Comparison of ENCODE assay signal across 8 mouse cellular contexts in genomic region chr7:116442226-116442625, GRCm38 (mm10). TPM values are rescaled to one million over a fixed set of nuclear protein-coding genes. Genes with fewer than 3 reads are reported as not detected.
DNase-seq lines count a peak whose midpoint lies in the region; ATAC-seq lines count a peak whose summit lies in the region.

No protein-coding gene starts in this region.

- peak overlapping the region in 1 of 2 experiments; percentile 92; a peak in 1 of 4 replicates for H3K27ac ChIP-seq in heart, embryonic 14.5 days (replicated peaks in 1 of 2; ENCODE audit: control insufficient read depth in 1 of 2, insufficient read depth in 1 of 2, low read depth in 2 of 2, low read length in 2 of 2)
- no peak overlapping the region for H3K27ac ChIP-seq in forebrain, embryonic 14.5 days (ENCODE audit: low read depth, low read length)
- H3K27ac ChIP-seq in neural tube, embryonic 13.5 days (replicated peaks) = no peak overlapping the region

- H3K9me3 ChIP-seq in heart, embryonic 14.5 days (ENCODE audit: control insufficient read depth, low read length) = no peaks in the 10 kb centered on the region
- no peaks in the 10 kb centered on the region for H3K9me3 ChIP-seq in forebrain, embryonic 14.5 days (replicated peaks; ENCODE audit: control insufficient read depth, low read length)
- H3K9me3 ChIP-seq in neural tube, embryonic 13.5 days = no peaks in the 10 kb centered on the region

- ATAC-seq in heart, embryonic 14.5 days (ENCODE audit: insufficient number of reproducible peaks, insufficient read depth, low FRiP score, low read depth) = no peak
- no peak for ATAC-seq in forebrain, embryonic 14.5 days
- ATAC-seq in neural tube, embryonic 13.5 days (ENCODE audit: low read depth) = no peak

- peaks cover 2 to 27% of the 10 kb centered on the region in 2 experiments; a peak in 3 of 4 replicates for H3K4me1 ChIP-seq in heart, embryonic 14.5 days (ENCODE audit: control insufficient read depth in 2 of 2, insufficient read depth in 2 of 2, low read length in 2 of 2)
- H3K4me1 ChIP-seq in forebrain, embryonic 14.5 days (ENCODE audit: control insufficient read depth, insufficient read depth, low read length) = peaks cover 10% of the 10 kb centered on the region; the same call in 1 of the 2 replicates
- H3K4me1 ChIP-seq in neural tube, embryonic 13.5 days (replicated peaks) = peaks cover 41% of the 10 kb centered on the region

- peak overlapping the region; percentile 35 to 91; a peak in 3 of 4 replicates for H3K4me3 ChIP-seq in heart, embryonic 14.5 days (ENCODE audit: control insufficient read depth in 1 of 2, insufficient read depth in 1 of 2, low read depth in 1 of 2, low read length in 2 of 2)
- peak overlapping the region; percentile 91 for H3K4me3 ChIP-seq in forebrain, embryonic 14.5 days (ENCODE audit: low read depth, low read length)
- H3K4me3 ChIP-seq in neural tube, embryonic 13.5 days = peak overlapping the region; percentile 86

- DNase-seq in heart, postnatal 4 days = no peak
- DNase-seq in forebrain, embryonic 14.5 days (ENCODE audit: low spot score) = peak; percentile 9
- DNase-seq in kidney, postnatal 36 days = peak; percentile 32 to 58
- DNase-seq in adrenal gland, postnatal 25 days = no peak
- DNase-seq in ovary, postnatal 14 days (ENCODE audit: low spot score) = no peak
- no peak for DNase-seq in adrenal gland, postnatal 36 days

- WGBS in heart, embryonic 14.5 days = 4% methylated on average over 7 of the region's 7 CpGs
- 2% methylated on average over 7 of the region's 7 CpGs for WGBS in forebrain, embryonic 14.5 days
- 4% methylated on average over 7 of the region's 7 CpGs for WGBS in neural tube, embryonic 13.5 days

- H3K4me2 ChIP-seq in heart, embryonic 14.5 days (ENCODE audit: low read length) = peak overlapping the region; percentile 93
- peak overlapping the region; percentile 90 for H3K4me2 ChIP-seq in forebrain, embryonic 14.5 days (ENCODE audit: low read length)
- H3K4me2 ChIP-seq in neural tube, embryonic 13.5 days = peak overlapping the region; percentile 90

- no peaks in the 10 kb centered on the region for H3K27me3 ChIP-seq in heart, embryonic 14.5 days (ENCODE audit: control insufficient read depth, insufficient read depth, low read length)
- H3K27me3 ChIP-seq in forebrain, embryonic 14.5 days (replicated peaks; ENCODE audit: control insufficient read depth, insufficient read depth, low read length) = no peaks in the 10 kb centered on the region
- no peaks in the 10 kb centered on the region for H3K27me3 ChIP-seq in neural tube, embryonic 13.5 days

- H3K9ac ChIP-seq in heart, embryonic 14.5 days (ENCODE audit: low read length) = peak overlapping the region; percentile 91
- H3K9ac ChIP-seq in forebrain, embryonic 14.5 days (ENCODE audit: low read length) = peak overlapping the region; percentile 93
- H3K9ac ChIP-seq in neural tube, embryonic 13.5 days = peak overlapping the region; percentile 91

- peaks cover 4% of the 10 kb centered on the region; the same call in 1 of the 2 replicates for H3K36me3 ChIP-seq in heart, embryonic 14.5 days (ENCODE audit: control insufficient read depth, insufficient read depth, low read length)
- H3K36me3 ChIP-seq in forebrain, embryonic 14.5 days (ENCODE audit: control insufficient read depth, insufficient read depth, low read length) = no peaks in the 10 kb centered on the region
- peaks cover 6% of the 10 kb centered on the region; the same call in 1 of the 2 replicates for H3K36me3 ChIP-seq in neural tube, embryonic 13.5 days

RNA-seq across cellular contexts. Expression of gene Pik3c2a, which starts 1.0 kb away (rescaled TPM):
- 22.1 and 24.2 TPM in 2 replicates for polyA plus RNA-seq in heart, embryonic 14.5 days (2014; fragmentation: Nextera tagmentation; extraction: Ambion mirVana)
- 10 to 100 TPM; 25.2 to 26.0 TPM for total RNA-seq in heart, postnatal 4 days (2021)
- polyA plus RNA-seq in forebrain, embryonic 14.5 days (2014; fragmentation: Nextera tagmentation; extraction: Ambion mirVana) = 11.7 and 16.3 TPM in 2 replicates
- 17.3 TPM in 2 replicates for polyA plus RNA-seq in neural tube, embryonic 13.5 days (2015; fragmentation: Nextera tagmentation; extraction: Ambion mirVana)
- 25.5 and 34.0 TPM in 2 replicates for total RNA-seq in adrenal gland, postnatal 25 days (2021)
- 10 to 100 TPM; 36.5 to 36.7 TPM for total RNA-seq in adrenal gland, postnatal 36 days (2021)

Comparison
In these comparisons a context has a peak if more than half of its experiments do, and no peak if none do; other contexts are left out.
1. DNase-seq: peak in forebrain, embryonic 14.5 days (single experiment) and kidney, postnatal 36 days (2 of 2); none in heart, postnatal 4 days (single experiment), adrenal gland, postnatal 25 days (single experiment), ovary, postnatal 14 days (single experiment) and adrenal gland, postnatal 36 days (0 of 2).
2. Peak in every context shown above with its lines, with median percentiles within 50 percentile points of each other: H3K4me2 ChIP-seq, H3K4me3 ChIP-seq and H3K9ac ChIP-seq.